Mouse (Mus musculus) heart, adult 10 weeks (tissue): Measurements from ENCODE around the gene Clic1. TPM values are rescaled to one million over a fixed set of nuclear protein-coding genes. Genes with fewer than 3 reads are reported as not detected.

Experiments
- polyA plus RNA-seq: library from polyadenylated mRNA; stranded (reverse); fragments of 350-450 nt; fragmentation: Illumina TruSeq; extraction: RNeasy Lipid Tissue Mini Kit (QIAGEN cat#74804); gene quantifications from one replicate; pipeline ENCODE4 v1.2.3, GENCODE M21; 2014; ENCODE audit warnings: low read depth, low replicate concordance

Gene Clic1
- polyA plus RNA-seq, 1 experiment from 2014 or later: 50.4 TPM

Other genes starting within 250 kb of the Clic1 start
- gene Cyp21a1, start 245.4 kb upstream of the Clic1 start, polyA plus RNA-seq: not detected
- gene Stk19, start 213.0 kb upstream of the Clic1 start, polyA plus RNA-seq: 15.7 TPM
- 18.6 TPM for gene Dxo, start 212.9 kb upstream of the Clic1 start, polyA plus RNA-seq
- 20.6 TPM for gene Skiv2l, start 199.8 kb upstream of the Clic1 start, polyA plus RNA-seq
- 20.1 TPM for gene Nelfe, start 199.6 kb upstream of the Clic1 start, polyA plus RNA-seq
- 3.5 TPM for gene Cfb, start 187.4 kb upstream of the Clic1 start, polyA plus RNA-seq
- gene Zbtb12, start 170.5 kb upstream of the Clic1 start, polyA plus RNA-seq: 11.8 TPM
- gene Gm20547, start 167.9 kb upstream of the Clic1 start, polyA plus RNA-seq: not detected
- gene C2, start 151.7 kb upstream of the Clic1 start, polyA plus RNA-seq: 5.3 TPM
- gene Ehmt2, start 151.5 kb upstream of the Clic1 start, polyA plus RNA-seq: 40.6 TPM
- gene Slc44a4, start 135.5 kb upstream of the Clic1 start, polyA plus RNA-seq: not detected
- gene Neu1, start 118.7 kb upstream of the Clic1 start, polyA plus RNA-seq: 18.6 TPM
- gene Hspa1b, start 90.7 kb upstream of the Clic1 start, polyA plus RNA-seq: 7.8 TPM
- gene Gm20481, start 80.1 kb upstream of the Clic1 start, polyA plus RNA-seq: not detected
- 10.2 TPM for gene Hspa1a, start 77.8 kb upstream of the Clic1 start, polyA plus RNA-seq
- 9.2 TPM for gene Hspa1l, start 77.3 kb upstream of the Clic1 start, polyA plus RNA-seq
- 17.0 TPM for gene Lsm2, start 68.1 kb upstream of the Clic1 start, polyA plus RNA-seq
- 20.7 TPM for gene Vars, start 49.0 kb upstream of the Clic1 start, polyA plus RNA-seq
- gene Vwa7, start 33.4 kb upstream of the Clic1 start, polyA plus RNA-seq: 6.5 TPM
- 0.58 TPM for gene Sapcd1, start 21.9 kb upstream of the Clic1 start, polyA plus RNA-seq
- gene Msh5, start 3.2 kb upstream of the Clic1 start, polyA plus RNA-seq: 0.55 TPM
- 33.4 TPM for gene Ddah2, start 9.1 kb downstream of the Clic1 start, polyA plus RNA-seq
- not detected for gene Ly6g6c, start 15.4 kb downstream of the Clic1 start, polyA plus RNA-seq
- gene Mpig6b, start 16.2 kb downstream of the Clic1 start, polyA plus RNA-seq: not detected
- not detected for gene Ly6g6e, start 26.9 kb downstream of the Clic1 start, polyA plus RNA-seq
- gene Ly6g6d, start 28.1 kb downstream of the Clic1 start, polyA plus RNA-seq: not detected
- not detected for gene Ly6g6f, start 35.6 kb downstream of the Clic1 start, polyA plus RNA-seq
- 72.3 TPM for gene Abhd16a, start 39.3 kb downstream of the Clic1 start, polyA plus RNA-seq
- gene Ly6g5c, start 58.3 kb downstream of the Clic1 start, polyA plus RNA-seq: not detected
- gene Ly6g5b, start 65.5 kb downstream of the Clic1 start, polyA plus RNA-seq: 0.39 TPM
- 17.0 TPM for gene Gpank1, start 71.5 kb downstream of the Clic1 start, polyA plus RNA-seq
- gene Csnk2b, start 72.1 kb downstream of the Clic1 start, polyA plus RNA-seq: 145 TPM
- gene D17H6S53E, start 76.4 kb downstream of the Clic1 start, polyA plus RNA-seq: 22.9 TPM
- gene Apom, start 82.1 kb downstream of the Clic1 start, polyA plus RNA-seq: not detected
- 122 TPM for gene Bag6, start 85.2 kb downstream of the Clic1 start, polyA plus RNA-seq
- gene Prrc2a, start 114.9 kb downstream of the Clic1 start, polyA plus RNA-seq: 139 TPM
- 6.0 TPM for gene Aif1, start 126.1 kb downstream of the Clic1 start, polyA plus RNA-seq
- gene Lst1, start 138.5 kb downstream of the Clic1 start, polyA plus RNA-seq: 4.1 TPM
- 0.68 TPM for gene Ltb, start 144.5 kb downstream of the Clic1 start, polyA plus RNA-seq
- 0.29 TPM for gene Tnf, start 152.0 kb downstream of the Clic1 start, polyA plus RNA-seq
- not detected for gene Lta, start 155.4 kb downstream of the Clic1 start, polyA plus RNA-seq
- 1.8 TPM for gene Gm16181, start 170.9 kb downstream of the Clic1 start, polyA plus RNA-seq
- 4.9 TPM for gene Atp6v1g2, start 183.7 kb downstream of the Clic1 start, polyA plus RNA-seq
- 6.4 TPM for gene Nfkbil1, start 185.8 kb downstream of the Clic1 start, polyA plus RNA-seq
- gene Ddx39b, start 191.8 kb downstream of the Clic1 start, polyA plus RNA-seq: 112 TPM
- 162 TPM for gene H2-D1, start 212.8 kb downstream of the Clic1 start, polyA plus RNA-seq